Mouse (Mus musculus) WW6 (cell line): ENCODE measurements around the gene Oit1.

ENCODE experiments used
- DNase-seq: peaks from one replicate; pipeline ENCODE4 v3.0.0-alpha.2; 2013; ENCODE audit warnings: low read depth, low spot score

The Oit1 gene

GRCm38 (mm10) chr14:8378685-8379313 is at the start of gene Oit1:
Oit1 (minus strand) TSS chr14:8378754.
- DNase-seq: no peak

- no peak for DNase-seq
These were observed 44.3 kb upstream of the Oit1 start for GRCm38 (mm10) chr14:8422833-8423232.

DNA sequence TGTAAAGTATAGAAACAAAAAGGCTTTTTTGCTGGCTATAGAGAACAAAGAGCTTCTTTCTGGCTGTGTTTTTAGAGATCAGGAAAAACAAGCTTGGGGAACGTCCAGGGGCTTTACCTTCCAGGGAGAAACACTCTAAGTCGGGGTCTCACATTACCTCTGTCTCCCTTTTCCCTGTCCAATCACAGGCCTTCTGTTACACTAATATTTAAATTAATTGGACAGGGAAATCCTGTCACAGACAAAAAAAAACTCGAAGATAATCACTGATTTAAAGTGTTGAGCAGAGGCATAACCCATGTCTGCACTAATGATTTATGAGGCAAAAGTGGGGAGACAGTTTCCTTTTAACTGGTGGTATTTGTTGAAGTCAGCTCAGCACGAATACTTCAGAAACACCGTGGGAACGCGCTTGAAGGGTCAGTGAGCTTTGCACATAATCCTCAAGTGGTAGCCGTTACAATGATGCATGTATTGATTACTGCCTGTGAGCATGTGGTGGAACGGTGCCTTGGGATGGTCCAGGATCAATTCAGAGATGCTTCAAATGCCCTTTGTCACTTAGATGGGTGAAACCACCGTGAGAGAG is 42.7 kb upstream of the Oit1 start:
- no peak for DNase-seq

DNA sequence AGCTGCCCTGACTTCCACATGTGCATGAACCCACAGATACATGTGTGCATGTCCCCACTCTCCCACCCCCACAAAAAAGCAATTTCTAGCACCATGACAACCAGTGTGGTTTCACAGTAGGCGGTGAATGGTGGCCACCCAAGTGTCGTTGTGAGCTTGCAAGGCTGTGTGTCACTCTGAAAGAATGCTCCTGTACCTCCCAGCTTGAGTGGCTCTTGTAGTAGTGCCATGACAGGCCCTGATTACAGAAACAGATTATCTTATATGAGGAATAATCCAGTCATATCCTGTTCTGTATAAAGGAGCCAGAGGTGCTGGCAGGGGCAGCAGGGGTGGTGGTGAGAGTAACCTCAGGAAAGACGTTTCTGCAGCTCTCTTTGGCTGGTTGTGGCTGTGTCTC is 40.1 kb upstream of the Oit1 start:
- DNase-seq: no peak

- no peak for DNase-seq
These were observed 27.4 kb upstream of the Oit1 start for GRCm38 (mm10) chr14:8405946-8406345.

- DNase-seq: peak; percentile 57
These were observed 24.8 kb upstream of the Oit1 start for GRCm38 (mm10) chr14:8403310-8403709.

DNA sequence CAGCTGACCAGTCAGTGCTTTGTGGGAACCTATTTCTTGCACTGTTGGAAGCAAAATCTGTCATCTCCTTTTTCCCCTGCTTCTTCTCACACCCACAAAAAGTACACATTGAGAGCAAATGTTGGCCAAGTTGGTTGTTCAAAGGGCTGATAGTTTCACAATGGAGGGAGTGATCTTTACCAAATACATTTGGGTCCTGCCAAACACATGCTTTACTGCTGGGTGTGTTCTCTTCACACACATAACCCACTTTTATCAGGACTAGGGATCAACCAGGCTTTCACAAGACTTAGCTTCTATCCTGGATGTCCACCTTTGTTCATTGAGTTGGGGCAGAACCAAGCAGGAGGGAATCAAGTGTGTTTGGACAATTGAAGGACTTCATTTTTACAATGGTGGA is 20.0 kb upstream of the Oit1 start:
- DNase-seq: no peak

DNA sequence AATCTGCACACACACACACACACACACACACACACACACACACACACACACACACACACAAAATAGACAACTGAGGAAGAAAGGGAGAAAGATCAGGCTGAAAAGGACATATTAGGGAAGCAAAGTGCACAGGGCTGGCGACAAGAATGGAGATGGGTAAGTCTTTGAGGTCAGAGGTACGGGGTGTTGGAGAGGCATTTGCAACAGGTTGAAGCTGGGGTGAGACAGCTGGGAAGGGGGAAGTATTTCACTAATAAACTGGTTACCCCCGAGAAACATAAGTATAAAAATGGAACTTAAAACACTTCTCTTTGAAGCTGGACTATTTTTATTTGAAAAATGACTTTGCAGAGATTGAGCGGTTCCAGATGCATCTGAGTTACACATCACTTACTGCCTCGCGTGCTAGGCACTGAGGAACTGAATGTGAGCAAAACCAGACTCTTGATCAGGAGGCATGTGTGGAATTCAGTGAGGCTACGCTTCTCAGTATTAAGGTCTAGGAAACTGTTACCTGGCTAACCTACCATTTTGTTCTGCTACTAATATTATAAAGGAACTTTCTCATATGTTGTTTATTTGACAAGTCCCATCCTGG is 17.2 kb upstream of the Oit1 start:
- no peak for DNase-seq

DNA sequence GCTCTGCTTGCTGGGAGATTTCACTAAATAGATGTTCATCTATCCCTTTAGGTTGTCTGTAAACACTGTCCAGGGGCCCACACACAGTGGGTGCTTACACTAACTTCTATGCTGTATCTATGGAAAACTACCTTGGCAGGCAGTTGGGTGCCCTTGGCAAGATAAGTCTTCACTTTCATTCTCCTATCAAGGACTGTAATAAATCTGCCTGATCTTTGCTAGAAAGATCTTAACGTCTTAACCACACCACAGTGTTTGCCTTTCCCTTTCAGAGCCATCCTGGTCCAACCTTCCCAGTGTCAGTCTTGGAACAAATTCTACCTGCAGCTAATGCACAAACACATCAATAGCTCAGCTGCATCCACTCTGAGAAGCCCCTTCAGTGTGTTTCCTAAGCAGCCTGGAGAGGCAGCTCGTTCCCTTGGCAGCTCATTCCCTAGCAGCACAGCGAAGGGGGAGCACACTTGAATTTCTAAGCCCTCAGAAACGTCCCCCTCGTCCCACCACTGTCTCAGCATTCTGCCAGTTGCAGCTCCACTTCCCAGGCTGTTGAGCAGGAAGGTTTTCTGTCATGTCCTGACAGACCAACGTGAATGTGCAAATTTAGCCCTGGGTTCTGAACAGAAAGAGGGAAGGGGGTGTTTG is 13.7 kb upstream of the Oit1 start:
- DNase-seq: no peak

- DNase-seq: no peak
These were observed 9.2 kb downstream of the Oit1 start for GRCm38 (mm10) chr14:8369394-8369793.

- no peak for DNase-seq
These were observed 9.7 kb downstream of the Oit1 start for GRCm38 (mm10) chr14:8368900-8369299.

DNA sequence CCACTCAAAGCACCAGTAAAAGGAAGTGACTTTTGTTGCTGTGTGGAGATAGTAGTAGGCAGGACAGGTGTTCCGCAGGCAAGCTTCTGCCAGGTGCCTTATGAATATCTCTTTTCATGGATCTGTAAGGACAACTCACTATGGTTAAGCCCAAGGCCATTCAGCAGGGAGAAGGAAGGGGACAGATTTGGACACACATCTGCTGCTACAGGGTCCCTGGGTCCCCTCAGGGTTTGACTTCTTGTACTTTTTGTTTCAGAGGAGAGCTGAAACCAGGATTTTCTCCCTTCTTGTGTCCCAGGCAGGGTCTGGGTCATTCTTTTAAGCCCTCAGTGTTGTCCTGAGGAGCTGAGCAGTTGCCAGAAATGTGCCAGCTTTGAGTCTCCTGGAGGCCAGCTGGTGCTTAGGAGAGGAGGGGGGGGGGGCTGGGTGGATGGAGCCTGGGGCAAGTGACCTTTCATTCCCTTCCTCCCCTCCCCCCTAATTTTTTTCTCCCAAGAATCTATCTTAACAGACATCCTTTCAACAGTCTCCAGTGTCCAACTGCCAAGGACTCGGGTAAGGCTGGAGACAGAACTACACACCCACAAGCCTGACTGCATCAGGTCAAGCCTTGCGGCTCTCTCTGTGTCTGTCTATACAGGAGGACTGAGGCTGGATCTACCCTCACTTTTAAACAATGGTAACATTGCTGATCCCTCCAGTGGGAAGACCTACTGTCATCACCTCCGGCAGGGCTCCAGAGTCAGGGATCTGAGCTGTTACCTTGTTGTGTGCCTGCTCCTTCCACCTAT is 10.6 kb downstream of the Oit1 start:
- no peak for DNase-seq

- no peak for DNase-seq
These were observed 11.4 kb downstream of the Oit1 start for GRCm38 (mm10) chr14:8367121-8367520.

DNA sequence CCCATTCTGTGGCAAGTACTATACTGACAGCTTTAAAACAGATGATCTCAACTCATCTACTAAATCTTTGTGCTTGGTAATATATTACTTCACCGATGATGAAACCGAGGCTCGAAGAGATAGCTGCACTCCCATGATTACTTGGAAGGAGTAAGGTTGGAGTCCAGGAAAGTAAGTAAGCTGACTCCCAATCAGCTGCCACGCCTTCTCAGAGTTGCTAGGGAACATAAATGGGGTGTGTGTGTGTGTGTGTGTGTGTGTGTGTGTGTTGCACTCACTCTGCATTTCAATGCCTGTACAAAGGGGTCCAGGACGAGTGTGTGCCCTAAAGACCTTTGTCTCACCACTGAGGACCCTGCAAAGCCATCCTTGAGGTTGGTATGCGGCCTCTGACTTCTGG is 12.7 kb downstream of the Oit1 start:
- no peak for DNase-seq

DNA sequence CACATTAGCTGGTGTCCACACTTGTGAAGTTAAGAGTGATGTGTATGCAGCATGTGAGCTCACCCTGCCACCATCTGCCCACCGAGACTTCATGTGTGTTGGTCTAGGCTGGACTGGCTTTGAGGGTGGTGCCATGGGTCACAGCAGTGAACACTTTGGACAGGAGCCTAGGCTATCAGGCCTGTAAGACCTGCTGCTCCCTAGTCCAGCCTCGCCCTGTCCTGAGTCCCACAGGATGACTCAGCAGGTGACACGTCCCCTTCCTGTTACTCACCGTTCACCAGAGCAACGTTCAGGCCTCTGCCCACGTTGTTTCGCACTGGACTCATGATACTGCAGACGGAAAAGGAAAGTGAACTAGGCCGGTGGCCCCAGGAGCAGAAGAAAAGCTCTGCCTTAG is 21.7 kb downstream of the Oit1 start:
- DNase-seq: no peak

DNA sequence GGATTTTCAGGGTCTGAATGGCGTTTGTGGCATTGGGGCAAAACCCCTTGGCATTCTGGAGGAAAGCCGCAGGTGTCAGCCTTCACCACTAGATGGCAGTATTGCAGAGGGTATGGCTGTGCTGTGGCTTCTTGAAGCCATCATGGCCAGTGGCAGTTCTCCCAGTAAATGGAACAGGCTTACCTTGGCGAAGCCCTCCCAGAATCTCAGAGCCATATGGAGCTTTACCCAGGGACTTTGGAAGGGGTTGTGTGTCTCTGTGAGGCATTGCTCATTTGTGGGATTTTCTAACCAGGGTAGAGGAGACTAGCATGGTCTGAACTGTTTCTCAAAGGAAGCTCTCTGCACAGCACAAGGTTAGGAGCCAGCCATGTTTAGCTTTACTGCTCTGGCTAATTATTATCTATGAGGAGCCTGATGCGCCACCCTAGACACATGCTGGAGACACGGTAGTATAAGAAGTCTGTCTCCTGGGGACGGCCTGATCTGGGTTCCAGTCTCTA is 22.5 kb downstream of the Oit1 start:
- DNase-seq: peak; percentile 38

DNA sequence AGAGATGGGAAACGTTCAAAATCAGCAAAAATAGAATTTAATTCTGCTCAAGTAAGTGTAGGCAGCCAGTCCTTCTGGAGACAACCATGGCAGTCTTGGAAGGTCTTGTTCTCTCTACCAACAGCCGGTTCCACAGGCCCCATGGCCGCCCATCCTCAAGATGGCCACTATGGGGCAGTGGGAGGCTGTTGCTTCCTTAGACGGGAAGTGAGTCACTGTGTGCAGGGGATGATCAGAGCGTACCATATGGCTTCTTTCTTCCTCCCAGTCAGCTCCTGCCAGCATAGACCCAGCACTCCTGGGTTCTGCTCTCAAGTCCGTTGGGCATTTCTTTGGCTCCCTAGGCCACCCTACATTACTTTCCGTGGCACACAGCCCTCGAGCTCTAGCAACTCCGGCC is 29.6 kb downstream of the Oit1 start:
- no peak for DNase-seq

DNA sequence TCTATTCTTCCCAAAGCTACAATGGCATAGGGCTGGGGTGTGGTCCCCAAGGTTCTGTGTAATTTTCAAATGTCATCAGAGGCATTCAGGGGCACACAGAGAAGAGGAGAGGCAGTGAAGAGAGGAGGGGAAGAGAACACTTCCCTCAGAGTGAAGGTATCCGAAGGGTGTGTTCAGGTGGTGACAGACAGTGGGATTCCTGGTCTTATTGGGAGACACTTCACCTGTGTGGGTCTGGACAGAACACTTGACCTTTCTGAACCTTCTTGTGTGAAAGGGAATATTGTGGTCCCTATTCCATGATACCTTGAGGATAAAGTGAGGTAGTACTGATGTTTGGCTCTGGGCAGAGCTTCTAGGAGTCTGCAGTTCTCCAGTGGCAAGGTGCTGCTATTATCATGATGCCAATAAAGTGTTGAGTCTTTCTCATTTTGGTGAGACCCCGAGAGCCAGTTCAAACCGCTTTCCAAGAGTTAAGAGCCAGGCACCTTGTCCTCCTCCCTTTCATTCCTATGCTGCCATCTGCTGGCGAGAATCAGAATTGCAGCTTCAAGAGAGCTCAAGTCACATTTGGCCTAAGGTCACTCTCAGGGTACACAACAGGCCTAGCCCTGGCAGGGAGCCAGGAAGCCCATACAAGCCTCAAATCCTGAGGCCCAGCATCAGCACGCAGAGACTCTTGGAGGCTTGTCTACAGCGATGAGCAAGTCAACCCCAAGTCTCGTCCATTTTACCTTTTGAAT is 32.1 kb downstream of the Oit1 start:
- DNase-seq: peak; percentile 60

GRCm38 (mm10) chr14:8345566-8345965 is 33.0 kb downstream of the Oit1 start:
- no peak for DNase-seq

DNA sequence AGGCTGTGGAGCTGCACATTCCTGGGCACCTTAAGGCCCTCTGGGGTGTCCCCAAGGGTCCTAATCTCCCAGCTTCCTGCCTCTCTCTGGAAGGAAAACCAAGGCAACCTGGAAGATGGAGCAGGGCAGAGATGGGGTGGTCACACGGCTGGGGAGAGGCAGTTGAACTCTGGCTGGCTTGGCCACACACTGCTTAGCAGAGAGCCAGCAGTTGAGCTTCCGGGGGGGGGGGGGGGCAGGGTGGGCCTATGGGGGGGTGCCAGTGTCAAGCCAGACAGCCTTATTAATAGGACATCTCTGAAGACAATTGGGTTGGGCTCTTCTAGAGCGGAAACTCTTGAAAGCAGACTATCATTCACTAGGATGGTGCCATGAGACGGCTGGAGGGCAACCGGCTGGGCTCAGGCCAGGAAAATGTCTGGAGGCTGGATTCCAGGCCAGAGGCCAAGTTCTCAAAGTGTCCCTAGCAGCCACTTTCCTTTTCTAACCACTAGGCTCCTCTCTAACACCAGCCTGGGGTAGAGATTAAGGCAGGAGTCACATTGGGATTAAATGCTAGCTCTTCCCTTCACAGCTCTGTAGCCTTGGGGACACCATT is 35.9 kb downstream of the Oit1 start:
- DNase-seq: no peak

DNA sequence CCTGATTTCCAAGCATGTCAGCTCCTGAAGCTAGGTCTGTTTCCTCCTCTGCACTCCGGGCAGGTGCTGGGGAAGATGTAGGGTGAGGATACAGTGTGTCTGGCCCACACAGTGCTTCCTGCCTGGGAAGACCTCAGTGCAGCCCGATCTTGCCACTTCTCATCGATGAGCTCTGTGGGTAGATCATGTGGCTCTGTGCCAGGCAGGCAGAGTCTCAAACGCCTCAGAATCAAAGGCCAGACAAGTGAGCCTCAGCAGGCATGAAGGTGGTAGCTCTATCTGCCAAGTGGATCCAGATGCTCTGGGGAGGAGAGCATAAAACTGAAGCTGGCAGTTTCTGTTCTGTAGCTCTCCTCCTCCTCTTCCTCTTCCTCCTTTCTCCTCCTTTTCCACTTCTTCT is 38.3 kb downstream of the Oit1 start:
- no peak for DNase-seq
